Mouse (Mus musculus) urinary bladder, postnatal 36 days (tissue): ENCODE data around the gene Ppfibp1.

Source experiments
- DNase-seq, 2 experiments: peaks; one replicate each; pipeline ENCODE4 v3.0.0; 2022; ENCODE audit warnings: low spot score in 2 of 2, mixed read lengths in 1 of 2

Ppfibp1 gene

GRCm38 (mm10) chr6:146995391-146995790 lies 107.1 kb downstream of the Ppfibp1 start:
- DNase-seq: no peak

GRCm38 (mm10) chr6:146995878-146996277 lies 107.6 kb downstream of the Ppfibp1 start:
- no peak for DNase-seq

- DNase-seq: no peak
Observed at GRCm38 (mm10) chr6:146997006-146997405, 108.7 kb downstream of the Ppfibp1 start.

GRCm38 (mm10) chr6:146998710-146999109 lies 110.4 kb downstream of the Ppfibp1 start:
- DNase-seq: no peak

GRCm38 (mm10) chr6:146999302-146999701 lies 111.0 kb downstream of the Ppfibp1 start:
- no peak for DNase-seq

- DNase-seq: no peak
Observed at GRCm38 (mm10) chr6:146999755-147000154, 111.5 kb downstream of the Ppfibp1 start.

GRCm38 (mm10) chr6:147008148-147008547 lies 119.9 kb downstream of the Ppfibp1 start:
- peak in 1 of 2 experiments; percentile 14 for DNase-seq

- no peak for DNase-seq
Observed at GRCm38 (mm10) chr6:147010358-147010757, 122.1 kb downstream of the Ppfibp1 start.

- DNase-seq: no peak
Observed at GRCm38 (mm10) chr6:147010811-147011520, 122.7 kb downstream of the Ppfibp1 start.

- DNase-seq: peak in 1 of 2 experiments; percentile 16
Observed at GRCm38 (mm10) chr6:147011555-147011954, 123.3 kb downstream of the Ppfibp1 start.

GRCm38 (mm10) chr6:147011977-147012376 lies 123.7 kb downstream of the Ppfibp1 start:
- no peak for DNase-seq

GRCm38 (mm10) chr6:147013546-147013945 lies 125.3 kb downstream of the Ppfibp1 start:
- no peak for DNase-seq

GRCm38 (mm10) chr6:147017906-147018305 lies 129.6 kb downstream of the Ppfibp1 start:
- DNase-seq: no peak

GRCm38 (mm10) chr6:147018364-147018763 lies 130.1 kb downstream of the Ppfibp1 start:
- DNase-seq: no peak

- DNase-seq: no peak
Observed at GRCm38 (mm10) chr6:147021181-147021580, 132.9 kb downstream of the Ppfibp1 start.

- DNase-seq: no peak
Observed at GRCm38 (mm10) chr6:147022375-147023132, 134.3 kb downstream of the Ppfibp1 start.

GRCm38 (mm10) chr6:147023133-147023395 lies 134.8 kb downstream of the Ppfibp1 start:
- DNase-seq: no peak

- no peak for DNase-seq
Observed at GRCm38 (mm10) chr6:147023568-147023967, 135.3 kb downstream of the Ppfibp1 start.

GRCm38 (mm10) chr6:147024761-147025160 lies 136.5 kb downstream of the Ppfibp1 start:
- DNase-seq: no peak

- no peak for DNase-seq
Observed at GRCm38 (mm10) chr6:147028396-147028795, 140.1 kb downstream of the Ppfibp1 start.

GRCm38 (mm10) chr6:147029591-147029990 lies 141.3 kb downstream of the Ppfibp1 start:
- no peak for DNase-seq

- no peak for DNase-seq
Observed at GRCm38 (mm10) chr6:147030096-147030885, 142.0 kb downstream of the Ppfibp1 start.
